Comparison of ENCODE assay signal across 28 mouse cellular contexts in genomic region chr4:40587254-40587653, GRCm38 (mm10).
DNase-seq lines count a peak whose midpoint lies in the region; ATAC-seq and TF ChIP-seq lines count a peak whose summit lies in the region.
"Had no signal": no experiment of that assay in that cellular context is flagged by ENCODE, and none has a peak within 500 bp of the region (broad histone marks: within the 10 kb centered on the region; RNA-seq: fewer than 3 reads in every experiment).

No protein-coding gene starts in this region.

- no peak for TF ChIP-seq CTCF in brain, embryonic 14.5 days (IDR thresholded peaks at IDR 0.05; ENCODE audit: borderline replicate concordance, extremely low read depth, insufficient read depth, insufficient read length)

- peak; percentile 25 for DNase-seq in embryonic facial prominence, embryonic 14.5 days (ENCODE audit: low spot score)
- DNase-seq in embryonic facial prominence, embryonic 10.5 days (ENCODE audit: low spot score): no peak
- DNase-seq in frontal cortex, postnatal 25 days (ENCODE audit: low spot score in 2 of 2): no peak
- DNase-seq in Muller cell, postnatal 12 days (ENCODE audit: inconsistent ontology term): peak; percentile 5
- DNase-seq in brain, embryonic 14.5 days (ENCODE audit: low read depth): peak; percentile 9
- DNase-seq in kidney, adult 11 months: no peak
- no peak for DNase-seq in gastrocnemius, postnatal 25 days
- DNase-seq: adrenal gland, adult 2 months; adrenal gland, postnatal 14 days; adrenal gland, postnatal 36 days; B cell, adult 2 months; cerebellum, adult 11 months; cerebellum, adult 18-20 months; cerebellum, adult 8-10 months; cerebellum, adult 9-11 months; cerebellum, postnatal 14 days; cerebellum, postnatal 36 days; embryo, embryonic 11 days had no signal

- H3K27ac ChIP-seq in embryonic facial prominence, embryonic 14.5 days (replicated peaks; ENCODE audit: low read depth, low read length): no peak overlapping the region
- no peak overlapping the region for H3K27ac ChIP-seq in embryonic facial prominence, embryonic 10.5 days (replicated peaks)
- H3K27ac ChIP-seq: embryonic facial prominence, embryonic 12.5 days; embryonic facial prominence, embryonic 15.5 days; forebrain, embryonic 10.5 days; forebrain, embryonic 13.5 days; forebrain, embryonic 15.5 days had no signal

- H3K4me1 ChIP-seq in embryonic facial prominence, embryonic 14.5 days (ENCODE audit: control insufficient read depth, insufficient read depth, low read length): no peaks in the 10 kb centered on the region
- H3K4me1 ChIP-seq in embryonic facial prominence, embryonic 10.5 days: no peaks in the 10 kb centered on the region
- H3K4me1 ChIP-seq: embryonic facial prominence, embryonic 12.5 days; forebrain, embryonic 10.5 days; forebrain, embryonic 13.5 days; forebrain, embryonic 15.5 days had no signal

- H3K4me2 ChIP-seq in embryonic facial prominence, embryonic 14.5 days (ENCODE audit: low read depth, low read length): no peak overlapping the region
- H3K4me2 ChIP-seq: embryonic facial prominence, embryonic 12.5 days; embryonic facial prominence, embryonic 15.5 days; forebrain, embryonic 13.5 days; forebrain, embryonic 15.5 days had no signal

- no peaks in the 10 kb centered on the region for H3K27me3 ChIP-seq in embryonic facial prominence, embryonic 14.5 days (replicated peaks; ENCODE audit: control insufficient read depth, insufficient read depth, low read length)
- no peaks in the 10 kb centered on the region for H3K27me3 ChIP-seq in embryonic facial prominence, embryonic 10.5 days (replicated peaks; ENCODE audit: low read depth, poor library complexity, severe bottlenecking)
- H3K27me3 ChIP-seq: CH12.LX; embryonic facial prominence, embryonic 12.5 days; embryonic facial prominence, embryonic 15.5 days; forebrain, embryonic 13.5 days; forebrain, embryonic 15.5 days had no signal

- H3K36me3 ChIP-seq in embryonic facial prominence, embryonic 14.5 days (ENCODE audit: control insufficient read depth, insufficient read depth, low read length): no peaks in the 10 kb centered on the region
- H3K36me3 ChIP-seq in embryonic facial prominence, embryonic 10.5 days (replicated peaks): no peaks in the 10 kb centered on the region
- H3K36me3 ChIP-seq: embryonic facial prominence, embryonic 12.5 days; embryonic facial prominence, embryonic 15.5 days; forebrain, embryonic 10.5 days; forebrain, embryonic 15.5 days; G1E had no signal

- no peak for ATAC-seq in embryonic facial prominence, embryonic 14.5 days (ENCODE audit: low read depth)
- peak; percentile 48 for ATAC-seq in frontal cortex, adult (ENCODE audit: low TSS enrichment)
- ATAC-seq: CD4-positive, CD25-positive, alpha-beta regulatory T cell, adult 4 months; forebrain, embryonic 13.5 days; forebrain, embryonic 15.5 days had no signal

- H3K9me3 ChIP-seq in embryonic facial prominence, embryonic 14.5 days (ENCODE audit: control insufficient read depth, low read length): no peaks in the 10 kb centered on the region
- no peaks in the 10 kb centered on the region for H3K9me3 ChIP-seq in embryonic facial prominence, embryonic 10.5 days
- H3K9me3 ChIP-seq: embryonic facial prominence, embryonic 12.5 days; embryonic facial prominence, embryonic 15.5 days; forebrain, embryonic 10.5 days; forebrain, embryonic 13.5 days; forebrain, embryonic 15.5 days; G1E had no signal

- H3K9ac ChIP-seq in embryonic facial prominence, embryonic 14.5 days (ENCODE audit: low read depth, low read length): no peak overlapping the region
- H3K9ac ChIP-seq: embryonic facial prominence, embryonic 12.5 days; embryonic facial prominence, embryonic 15.5 days; forebrain, embryonic 13.5 days; forebrain, embryonic 15.5 days had no signal

- H3K4me3 ChIP-seq in embryonic facial prominence, embryonic 14.5 days (ENCODE audit: low read depth, low read length): no peak overlapping the region
- no peak overlapping the region for H3K4me3 ChIP-seq in embryonic facial prominence, embryonic 10.5 days
- H3K4me3 ChIP-seq: embryonic facial prominence, embryonic 12.5 days; embryonic facial prominence, embryonic 15.5 days; erythroblast, embryonic 14.5 days; forebrain, embryonic 10.5 days; forebrain, embryonic 13.5 days; forebrain, embryonic 15.5 days had no signal

- 64% methylated on average over 4 of the region's 4 CpGs for WGBS in embryonic facial prominence, embryonic 14.5 days
- 90% methylated on average over 4 of the region's 4 CpGs for WGBS in embryonic facial prominence, embryonic 10.5 days

- no peak for TF ChIP-seq POLR2A in brain, embryonic 14.5 days (IDR thresholded peaks at IDR 0.05; ENCODE audit: borderline replicate concordance, extremely low read depth, insufficient read depth, insufficient read length, poor library complexity, severe bottlenecking)

Comparison
In these comparisons a context has a peak if more than half of its experiments do, and no peak if none do; other contexts are left out.
1. DNase-seq: peak in embryonic facial prominence, embryonic 14.5 days (single experiment), Muller cell, postnatal 12 days (single experiment) and brain, embryonic 14.5 days (single experiment); none in embryonic facial prominence, embryonic 10.5 days (single experiment), frontal cortex, postnatal 25 days (0 of 2), kidney, adult 11 months (single experiment) and gastrocnemius, postnatal 25 days (single experiment).